Mouse (Mus musculus) MEL (cell line): ENCODE data around the gene Ctr9. TPM values are rescaled to one million over a fixed set of nuclear protein-coding genes. Genes with fewer than 3 reads are reported as not detected.

ENCODE experiments used
- DNase-seq: peaks from one replicate; pipeline ENCODE4 v3.0.0; 2011; ENCODE audit warnings: low read depth, low spot score
- H3K27ac ChIP-seq: 2 replicates; pipeline ENCODE4 v1.5.1; 2012; ENCODE audit warnings: low read depth, mild to moderate bottlenecking, control low read depth, low read length, moderate library complexity; ENCODE audit not compliant: control insufficient read depth
- H3K27me3 ChIP-seq, 2 experiments: fragments of 150-350 bp in 1 of 2; sonication (generic) in 1 of 2; 2 replicates each; pipeline ENCODE4 v1.6.1; 2012; ENCODE audit warnings: low read length in 2 of 2, mild to moderate bottlenecking in 2 of 2, improper control_type of control experiment in 1 of 2, moderate library complexity in 1 of 2; ENCODE audit not compliant: insufficient read depth in 2 of 2, control insufficient read depth in 1 of 2
- H3K36me3 ChIP-seq, 2 experiments: 2 replicates each; pipeline ENCODE4 v1.6.1; 2012 to 2014; ENCODE audit warnings: low read length in 2 of 2, improper control_type of control experiment in 1 of 2, inconsistent platforms in 1 of 2, mild to moderate bottlenecking in 1 of 2; ENCODE audit not compliant: insufficient read depth in 2 of 2, control insufficient read depth in 1 of 2
- H3K4me1 ChIP-seq, 2 experiments: fragments of 150-350 bp in 1 of 2; sonication (generic) in 1 of 2; 2 replicates each; pipeline ENCODE4 v1.6.1; 2012; ENCODE audit warnings: low read length in 2 of 2, improper control_type of control experiment in 1 of 2, mild to moderate bottlenecking in 1 of 2; ENCODE audit not compliant: insufficient read depth in 2 of 2, control insufficient read depth in 1 of 2
- H3K4me3 ChIP-seq, 2 experiments: fragments of 150-350 bp in 1 of 2; sonication (generic) in 1 of 2; 2 replicates each; pipeline ENCODE4 v1.5.1; 2012; ENCODE audit warnings: low read depth in 2 of 2, low read length in 2 of 2, mild to moderate bottlenecking in 2 of 2, moderate library complexity in 2 of 2, control low read depth in 1 of 2, improper control_type of control experiment in 1 of 2; ENCODE audit not compliant: control insufficient read depth in 1 of 2, insufficient read depth in 1 of 2
- H3K79me2 ChIP-seq: 2 replicates; pipeline ENCODE4 v1.6.1; 2012; ENCODE audit warnings: mild to moderate bottlenecking, low read length, moderate library complexity; ENCODE audit not compliant: control insufficient read depth, poor library complexity, insufficient read depth
- H3K9ac ChIP-seq: 2 replicates; pipeline ENCODE4 v1.6.1; 2012; ENCODE audit warnings: low read depth, mild to moderate bottlenecking, control low read depth, low read length, moderate library complexity; ENCODE audit not compliant: control insufficient read depth, poor library complexity, severe bottlenecking
- H3K9me3 ChIP-seq: fragments of 150-350 bp; sonication (generic); replicated peaks from 2 replicates; pipeline ENCODE4 v1.6.1; 2012; ENCODE audit warnings: mild to moderate bottlenecking, low read length, improper control_type of control experiment, moderate library complexity; ENCODE audit not compliant: insufficient read depth
- BHLHE40 ChIP-seq: IDR thresholded peaks from 2 replicates; pipeline ENCODE4 v1.6.1; 2012; ENCODE audit warnings: low read depth, mild to moderate bottlenecking, inconsistent platforms, low read length, improper control_type of control experiment, borderline replicate concordance
- CHD1 ChIP-seq: IDR thresholded peaks from 2 replicates; pipeline ENCODE4 v1.6.1; 2012; ENCODE audit warnings: low read depth, mild to moderate bottlenecking, inconsistent platforms, low read length, improper control_type of control experiment
- CHD2 ChIP-seq: IDR thresholded peaks from 2 replicates; pipeline ENCODE4 v1.6.1; 2011; ENCODE audit warnings: low read length, improper control_type of control experiment
- CTCF ChIP-seq, 3 experiments: IDR thresholded peaks in 2 of 3; conservative IDR thresholded peaks in 1 of 3; 2 replicates each; pipeline ENCODE4 v1.5.1; 2011 to 2012; ENCODE audit warnings: low read length in 3 of 3, low read depth in 2 of 3, mild to moderate bottlenecking in 2 of 3, improper control_type of control experiment in 1 of 3, inconsistent platforms in 1 of 3, mixed read lengths in 1 of 3, moderate library complexity in 1 of 3; ENCODE audit not compliant: control insufficient read depth in 1 of 3, insufficient read depth in 1 of 3, poor library complexity in 1 of 3, severe bottlenecking in 1 of 3
- E2F4 ChIP-seq: IDR thresholded peaks from 2 replicates; pipeline ENCODE4 v1.6.1; 2011; ENCODE audit warnings: low read depth, low read length, improper control_type of control experiment, borderline replicate concordance
- ELF1 ChIP-seq: IDR thresholded peaks from 2 replicates; pipeline ENCODE4 v1.6.1; 2014; ENCODE audit warnings: low read depth, mild to moderate bottlenecking, inconsistent platforms, low read length, improper control_type of control experiment, moderate library complexity
- EP300 ChIP-seq, 2 experiments: IDR thresholded peaks; 2 replicates each; pipeline ENCODE4 v1.6.1; 2011; ENCODE audit warnings: improper control_type of control experiment in 2 of 2, low read length in 2 of 2, low read depth in 1 of 2, mild to moderate bottlenecking in 1 of 2
- ETS1 ChIP-seq: IDR thresholded peaks from 2 replicates; pipeline ENCODE4 v1.6.1; 2012; ENCODE audit warnings: low read depth, mild to moderate bottlenecking, inconsistent platforms, low read length, improper control_type of control experiment, moderate library complexity
- GATA1 ChIP-seq: IDR thresholded peaks from 2 replicates; pipeline ENCODE4 v1.6.1; 2011; ENCODE audit warnings: low read depth, low read length, improper control_type of control experiment
- HCFC1 ChIP-seq: IDR thresholded peaks from 2 replicates; pipeline ENCODE4 v1.6.1; 2012; ENCODE audit warnings: low read depth, mild to moderate bottlenecking, inconsistent platforms, low read length, improper control_type of control experiment, moderate library complexity
- JUND ChIP-seq: IDR thresholded peaks from 2 replicates; pipeline ENCODE4 v1.6.1; 2011; ENCODE audit warnings: low read depth, mild to moderate bottlenecking, improper control_type of control experiment, low read length
- KAT2A ChIP-seq: conservative IDR thresholded peaks from 2 replicates; pipeline ENCODE4 v1.6.1; 2012; ENCODE audit warnings: low read depth, low read length, improper control_type of control experiment, inconsistent platforms
- MAFK ChIP-seq: IDR thresholded peaks from 2 replicates; pipeline ENCODE4 v1.6.1; 2011; ENCODE audit warnings: low read depth, mild to moderate bottlenecking, low read length, improper control_type of control experiment, borderline replicate concordance
- MXI1 ChIP-seq: IDR thresholded peaks from 2 replicates; pipeline ENCODE4 v1.6.1; 2011; ENCODE audit warnings: mild to moderate bottlenecking, low read depth, low read length, improper control_type of control experiment
- MYC ChIP-seq: IDR thresholded peaks from 2 replicates; pipeline ENCODE4 v1.6.1; 2011; ENCODE audit warnings: low read depth, mild to moderate bottlenecking, low read length, improper control_type of control experiment, moderate library complexity
- NELFE ChIP-seq: IDR thresholded peaks from 2 replicates; pipeline ENCODE4 v1.6.1; 2011; ENCODE audit warnings: low read depth, low read length, improper control_type of control experiment
- NRF1 ChIP-seq: IDR thresholded peaks from 2 replicates; pipeline ENCODE4 v1.6.1; 2014; ENCODE audit warnings: low read depth, mild to moderate bottlenecking, inconsistent platforms, low read length, improper control_type of control experiment, moderate library complexity; ENCODE audit not compliant: poor library complexity, insufficient read depth, severe bottlenecking
- POLR2A ChIP-seq, 2 experiments: IDR thresholded peaks; 2 replicates each; pipeline ENCODE4 v1.6.1; 2011 to 2012; ENCODE audit warnings: low read length in 2 of 2, mild to moderate bottlenecking in 2 of 2, control low read depth in 1 of 2, improper control_type of control experiment in 1 of 2, low read depth in 1 of 2, moderate library complexity in 1 of 2; ENCODE audit not compliant: control insufficient read depth in 1 of 2, insufficient read depth in 1 of 2, poor library complexity in 1 of 2
- POLR2AphosphoS2 ChIP-seq: IDR thresholded peaks from 2 replicates; pipeline ENCODE4 v1.6.1; 2011; ENCODE audit warnings: low read length, improper control_type of control experiment
- POLR2AphosphoS5 ChIP-seq: IDR thresholded peaks from 2 replicates; pipeline ENCODE4 v1.6.1; 2012; ENCODE audit warnings: low read depth, borderline replicate concordance, mild to moderate bottlenecking, inconsistent platforms, low read length, moderate library complexity, mixed read lengths
- RCOR1 ChIP-seq: IDR thresholded peaks from 2 replicates; pipeline ENCODE4 v1.6.1; 2012; ENCODE audit warnings: low read depth, mild to moderate bottlenecking, inconsistent platforms, low read length, improper control_type of control experiment
- SIN3A ChIP-seq: IDR thresholded peaks from 2 replicates; pipeline ENCODE4 v1.6.1; 2012; ENCODE audit warnings: low read length, improper control_type of control experiment, inconsistent platforms
- SMC3 ChIP-seq: IDR thresholded peaks from 2 replicates; pipeline ENCODE4 v1.6.1; 2011; ENCODE audit warnings: low read depth, low read length, improper control_type of control experiment
- TBP ChIP-seq: IDR thresholded peaks from 2 replicates; pipeline ENCODE4 v1.8.0; 2011; ENCODE audit warnings: low read depth, low read length, improper control_type of control experiment
- TCF12 ChIP-seq: IDR thresholded peaks from 2 replicates; pipeline ENCODE4 v1.6.1; 2014; ENCODE audit warnings: low read depth, mild to moderate bottlenecking, inconsistent platforms, low read length, improper control_type of control experiment, moderate library complexity
- UBTF ChIP-seq: IDR thresholded peaks from 2 replicates; pipeline ENCODE4 v1.6.1; 2012; ENCODE audit warnings: low read depth, mild to moderate bottlenecking, inconsistent platforms, low read length, improper control_type of control experiment, moderate library complexity, borderline replicate concordance; ENCODE audit not compliant: insufficient read depth
- ZC3H11A ChIP-seq: IDR thresholded peaks from 2 replicates; pipeline ENCODE4 v1.6.1; 2012; ENCODE audit warnings: low read depth, mild to moderate bottlenecking, inconsistent platforms, low read length, improper control_type of control experiment
- ZKSCAN1 ChIP-seq: IDR thresholded peaks from 2 replicates; pipeline ENCODE4 v1.6.1; 2012; ENCODE audit warnings: low read depth, mild to moderate bottlenecking, inconsistent platforms, low read length, improper control_type of control experiment, moderate library complexity
- ZMIZ1 ChIP-seq: IDR thresholded peaks from 2 replicates; pipeline ENCODE4 v1.6.1; 2012; ENCODE audit warnings: low read depth, mild to moderate bottlenecking, inconsistent platforms, low read length, improper control_type of control experiment, moderate library complexity
- ZNF384 ChIP-seq: IDR thresholded peaks from 2 replicates; pipeline ENCODE4 v1.6.1; 2012; ENCODE audit warnings: low read depth, mild to moderate bottlenecking, inconsistent platforms, low read length, improper control_type of control experiment
- polyA plus RNA-seq, 2 experiments: library from polyadenylated mRNA; stranded (reverse) in 1 of 2; unstranded in 1 of 2; fragments of >175 nt in 1 of 2; fragments of >200 nt in 1 of 2; gene quantifications; 2 replicates each; pipeline versions ENCODE4 v1.2.1 to v1.2.4; 2012; ENCODE audit warnings: low replicate concordance in 2 of 2, low read depth in 1 of 2; ENCODE audit not compliant: insufficient read length in 2 of 2, insufficient read depth in 1 of 2, missing spikeins in 1 of 2
- total RNA-seq: library from RNA; depleted of rRNA; stranded (reverse); fragments of 300-350 nt; gene quantifications from 2 replicates; pipeline ENCODE4 v1.2.3, GENCODE M21; 2012; rRNA removed

Gene Ctr9
- total RNA-seq (37.5 and 37.9 TPM in 2 replicates), polyA plus RNA-seq (100 to 1,000 TPM in 1 of 2 experiments, 10 to 100 TPM in 1; 42.8 to 141 TPM)

DNA sequence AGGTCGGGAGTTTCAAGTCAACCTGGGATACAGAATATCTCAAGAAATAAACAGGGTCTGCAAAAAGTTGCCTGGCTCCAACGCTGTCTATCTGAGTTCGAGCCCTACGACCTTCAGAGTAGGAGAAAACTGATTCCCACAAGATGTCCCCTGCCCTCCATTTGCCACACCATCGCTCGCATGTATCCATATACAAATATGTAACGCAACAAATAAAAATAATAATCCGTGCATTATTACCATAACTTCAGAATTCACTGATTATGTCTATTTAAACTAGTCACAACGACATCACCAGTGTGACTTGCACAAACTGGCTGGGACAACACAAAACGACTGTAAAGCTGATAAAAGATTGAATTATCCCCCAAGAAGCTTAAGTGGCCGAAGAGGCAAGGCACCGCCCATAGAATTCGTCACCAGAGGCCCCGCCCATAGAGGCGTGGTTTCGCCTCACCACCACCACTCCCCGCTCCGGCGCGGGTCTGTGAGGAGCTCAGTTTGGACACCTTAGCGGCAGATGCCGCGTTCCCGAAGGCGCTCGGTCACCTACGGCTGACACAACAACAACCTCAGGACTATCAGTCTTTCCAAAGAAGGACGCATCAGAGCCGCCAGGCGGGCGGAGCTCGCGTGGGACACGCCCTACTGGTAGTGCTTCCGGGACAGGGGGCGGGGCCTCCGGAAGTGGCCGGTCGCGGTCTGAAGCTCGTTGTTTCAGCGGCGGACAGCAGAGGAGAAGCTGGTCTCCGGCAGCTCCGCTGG is at the start of gene Ctr9:
TSS of gene Ctr9 (plus strand) at position 671 of the 765 bp plus-strand sequence.
- TF ChIP-seq UBTF (no peak), SIN3A (peak; percentile 82), ETS1 (no peak), MAFK (no peak), ELF1 (peak; percentile 80), BHLHE40 (no peak), HCFC1 (peak; percentile 89), SMC3 (no peak), CHD2 (0 out of 2 replicates have a peak, but pooled peaks have one; percentile 20), ZMIZ1 (peak; percentile 69; the same call in 1 of the 2 replicates), JUND (no peak), POLR2A (IDR thresholded peaks at IDR 0.05; ENCODE audit: control insufficient read depth in 1 of 2, insufficient read depth in 1 of 2, low read depth in 1 of 2, low read length in 2 of 2, poor library complexity in 1 of 2) (peak in 1 of 2 experiments; percentile 85; a peak in 2 of 4 replicates), TBP (peak; percentile 54; the same call in 1 of the 2 replicates), NELFE (peak; percentile 91), CTCF (IDR thresholded peaks at IDR 0.05 in 2 of 3, conservative IDR thresholded peaks at IDR 0.05 in 1 of 3; ENCODE audit: control insufficient read depth in 1 of 3, insufficient read depth in 1 of 3, low read depth in 2 of 3, low read length in 3 of 3, poor library complexity in 1 of 3, severe bottlenecking in 1 of 3) (no peak), KAT2A (peak; percentile 68; the same call in 1 of the 2 replicates), MYC (0 out of 2 replicates have a peak, but pooled peaks have one; percentile 31), ZKSCAN1 (no peak), E2F4 (no peak), EP300 (IDR thresholded peaks at IDR 0.05; ENCODE audit: low read depth in 1 of 2, low read length in 2 of 2) (peak in 1 of 2 experiments; percentile 15; a peak in 1 of 4 replicates), POLR2AphosphoS5 (no peak), MXI1 (peak; percentile 66), RCOR1 (no peak), GATA1 (peak; percentile 59), TCF12 (peak; percentile 31; the same call in 1 of the 2 replicates), POLR2AphosphoS2 (peak; percentile 79; the same call in 1 of the 2 replicates), CHD1 (no peak), NRF1 (no peak), ZC3H11A (no peak), ZNF384 (no peak)
- peak within 1 kb of the TSS; percentile 93 to 100 for H3K4me3 ChIP-seq
- peak; percentile 91 for DNase-seq
- peaks cover 0 to 11% of the 10 kb centered on the region in 2 experiments; a peak in 3 of 4 replicates for H3K4me1 ChIP-seq
- H3K27me3 ChIP-seq: no peaks in the 10 kb centered on the region
- peaks cover 10% of the 10 kb centered on the region for H3K79me2 ChIP-seq
- peak within 1 kb of the TSS; percentile 95 for H3K27ac ChIP-seq
- H3K36me3 ChIP-seq: peaks cover 2 to 11% of the 10 kb centered on the region in 2 experiments; a peak in 3 of 4 replicates
- peak within 1 kb of the TSS; percentile 87 for H3K9ac ChIP-seq
- H3K9me3 ChIP-seq: no peaks in the 10 kb centered on the region
